Mouse (Mus musculus) embryo, embryonic 11.5 days (tissue): ENCODE results near the gene Plppr4.

Experiments
- DNase-seq: peaks from one replicate; pipeline ENCODE4 v3.0.0-alpha.2; 2012; ENCODE audit warnings: low read depth, low spot score

Gene Plppr4

GRCm38 (mm10) chr3:117294308-117294925, 66.3 kb downstream of the Plppr4 start:
- DNase-seq, result no peak
